Mouse (Mus musculus) c-Kit-positive CD71-negative TER-119-negative erythroid progenitor cells, embryonic 14.5 days (primary cell): ENCODE results near the gene Map4k1.

Source experiments
- DNase-seq: peaks from one replicate; pipeline ENCODE4 v3.0.0-alpha.2; 2013; ENCODE audit warnings: low read depth

Gene Map4k1

DNA sequence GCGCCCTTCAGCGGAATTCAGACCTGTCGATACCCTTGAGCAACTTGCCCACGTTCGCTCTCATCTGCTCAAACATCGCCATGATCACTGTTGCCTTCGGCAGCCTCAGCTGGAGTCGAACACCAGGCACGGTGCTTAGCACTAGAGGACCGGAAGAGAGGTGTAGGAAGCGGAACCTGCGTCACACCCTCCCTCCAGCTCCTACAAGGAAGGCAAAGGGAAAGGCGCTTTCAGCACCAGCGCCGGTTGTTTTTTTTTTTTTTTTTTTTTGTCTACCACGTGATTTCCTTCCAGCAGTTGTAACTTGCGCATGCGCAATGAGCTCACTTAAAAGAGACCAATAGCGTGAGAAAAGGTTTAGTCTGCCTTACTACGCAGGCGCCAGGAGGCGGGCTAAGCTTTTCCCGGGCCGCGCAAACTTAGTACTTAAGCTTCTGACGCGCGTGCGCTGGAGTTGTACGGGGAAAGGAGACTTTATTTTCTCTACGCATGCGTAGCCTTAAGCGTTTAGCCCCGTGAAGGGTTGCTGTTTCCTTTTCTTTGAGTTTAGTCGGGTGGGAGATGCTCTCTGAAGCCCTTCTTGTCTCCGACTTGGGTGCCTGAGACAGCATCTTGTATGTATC is at the start of gene Map4k1, which contains the start of gene Eif3k:
Map4k1 (plus strand) TSS at position 400 of the 623 bp plus-strand sequence.
Eif3k (minus strand) TSS at position 214 of the 623 bp plus-strand sequence.
- DNase-seq: peak; percentile 100

DNA sequence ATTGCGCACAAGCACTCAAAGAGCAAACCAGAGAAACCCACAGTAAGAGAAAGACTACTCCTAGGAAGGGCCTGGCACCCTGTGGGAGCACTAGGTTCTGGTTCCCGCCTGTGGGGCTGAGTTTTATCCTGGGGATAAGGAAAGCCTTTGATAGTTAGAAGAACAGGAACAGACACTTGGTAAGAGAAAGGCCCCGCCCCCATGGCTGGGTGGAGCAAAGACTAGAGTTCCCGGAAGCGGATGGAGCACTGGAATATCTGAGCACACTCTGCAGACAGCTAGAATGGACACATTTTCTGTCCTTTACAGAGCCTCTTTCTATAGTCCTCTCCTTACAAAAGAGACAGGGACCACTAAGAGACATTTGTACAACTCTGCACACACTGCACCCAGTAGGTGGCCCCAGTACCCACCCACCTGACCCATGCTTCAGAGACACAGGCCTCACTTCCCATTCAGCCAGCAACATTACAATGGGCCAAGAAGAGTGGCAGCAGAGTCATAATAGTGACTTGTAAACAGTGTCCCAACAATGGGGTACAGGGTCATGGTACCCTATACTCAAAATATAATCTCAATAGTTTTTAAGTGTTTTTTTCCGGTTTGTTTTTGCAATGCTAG is 49.3 kb upstream of the Map4k1 start:
- DNase-seq: no peak

DNA sequence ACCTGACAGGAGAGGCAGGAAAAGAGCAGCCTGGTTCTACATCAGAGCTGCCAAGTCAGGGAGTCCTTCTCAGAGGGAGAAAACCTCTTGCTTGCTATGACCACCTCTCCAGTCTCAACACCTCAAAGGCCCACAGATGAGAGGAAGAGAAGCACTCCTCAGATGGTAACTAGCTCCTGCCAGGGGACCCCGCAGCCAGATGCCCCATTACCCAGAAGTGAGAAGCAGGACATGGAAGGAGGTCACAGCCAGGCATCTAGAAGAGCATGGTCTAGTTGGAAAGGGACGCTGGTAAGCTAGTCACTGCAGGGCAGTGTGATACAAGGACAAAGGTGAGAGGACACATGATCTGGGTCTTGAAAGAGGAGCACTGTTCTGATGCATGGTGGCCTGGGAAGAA is 48.0 kb upstream of the Map4k1 start:
- DNase-seq: no peak

DNA sequence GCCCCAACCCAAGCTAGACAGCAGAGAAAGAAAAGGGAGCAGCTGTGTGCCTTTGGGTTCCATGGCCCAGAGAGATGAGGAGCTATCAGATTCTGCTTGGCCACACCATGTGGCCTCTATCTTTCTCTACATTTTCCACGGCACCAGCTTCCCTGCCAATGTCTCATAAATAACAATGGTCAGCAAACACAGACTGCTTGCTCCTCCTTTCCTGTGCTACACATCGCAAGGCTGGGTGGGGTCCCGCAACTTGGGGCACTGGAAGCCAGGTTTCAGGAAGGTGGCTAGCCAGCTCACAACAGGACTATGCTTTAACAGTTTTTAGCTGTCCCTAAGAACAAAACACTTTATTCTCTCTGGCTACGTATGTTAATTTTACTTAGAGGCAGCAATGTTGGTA is 45.1 kb upstream of the Map4k1 start:
- no peak for DNase-seq

DNA sequence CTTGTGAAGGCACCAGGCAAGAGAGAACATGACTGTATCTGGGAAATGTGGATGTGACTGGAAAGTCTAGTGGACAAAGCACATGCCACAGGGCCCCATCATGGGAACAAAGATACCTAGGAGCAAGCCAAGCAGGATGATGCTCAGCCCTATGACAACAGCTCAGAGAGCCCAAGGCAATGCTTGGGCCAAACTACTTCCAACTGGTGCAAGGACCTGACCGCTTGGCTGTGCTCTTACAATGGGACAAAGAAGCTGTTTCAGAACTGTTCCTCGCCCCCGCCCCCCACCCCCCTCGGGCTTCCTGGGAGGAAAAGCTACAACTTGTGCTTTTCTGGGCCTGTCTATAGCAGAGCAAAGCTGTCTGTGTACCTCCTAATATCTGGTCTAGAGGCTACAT is 43.2 kb upstream of the Map4k1 start:
- no peak for DNase-seq

DNA sequence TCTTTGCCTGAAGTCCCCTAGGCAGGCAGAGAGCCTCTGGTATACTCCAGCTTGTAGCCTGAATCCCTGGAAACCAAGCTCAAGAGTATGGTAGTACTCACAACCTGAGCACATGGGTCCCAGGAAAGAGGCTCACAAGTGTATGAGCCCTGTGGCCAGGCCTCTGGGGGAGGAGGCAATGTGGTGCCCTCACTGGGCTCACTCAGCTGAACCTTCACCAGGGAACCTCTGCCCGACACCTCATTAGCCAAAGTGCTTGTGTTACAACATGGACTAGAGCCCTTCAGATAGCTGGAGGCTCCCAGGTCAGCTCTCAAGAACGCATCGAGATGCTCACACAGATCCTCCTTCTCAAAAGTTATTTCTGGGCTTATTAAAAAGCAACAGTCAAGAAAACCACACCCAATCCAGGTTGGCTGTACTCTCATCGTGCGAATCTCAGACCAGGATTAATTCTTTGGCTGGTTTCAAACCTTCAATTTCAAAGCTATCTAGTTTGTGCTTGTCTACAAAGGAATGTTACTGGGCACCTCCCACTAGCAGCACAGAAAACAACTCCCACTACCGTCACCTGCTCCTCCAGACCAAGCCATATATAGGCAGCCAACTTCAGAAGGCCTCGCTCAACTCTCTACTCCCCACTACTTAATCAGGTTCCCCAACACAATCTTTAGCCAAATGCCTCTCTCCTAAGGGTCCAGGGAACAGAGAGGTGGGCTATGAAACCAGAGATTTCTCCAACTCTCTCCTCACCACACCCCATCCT is 42.2 kb upstream of the Map4k1 start:
- no peak for DNase-seq

DNA sequence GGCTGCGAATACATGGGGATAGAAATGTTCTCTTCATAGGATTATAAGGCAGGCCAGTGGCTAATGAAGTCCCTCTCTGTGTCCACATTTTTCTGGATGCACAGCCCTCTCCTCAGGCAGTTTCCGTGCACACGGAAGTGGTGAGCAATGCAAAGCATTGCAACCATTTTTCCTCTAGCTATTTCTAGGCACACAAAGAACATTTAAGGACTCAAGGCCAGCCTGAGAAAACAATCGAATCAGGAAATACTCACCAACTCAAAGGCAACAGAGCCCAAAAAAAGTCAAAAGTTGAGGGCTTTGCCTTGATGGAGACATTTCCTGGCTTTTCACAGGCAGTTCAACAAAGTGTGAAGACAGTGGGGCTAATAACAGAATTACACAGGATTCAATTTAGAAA is 40.7 kb upstream of the Map4k1 start:
- DNase-seq: no peak

DNA sequence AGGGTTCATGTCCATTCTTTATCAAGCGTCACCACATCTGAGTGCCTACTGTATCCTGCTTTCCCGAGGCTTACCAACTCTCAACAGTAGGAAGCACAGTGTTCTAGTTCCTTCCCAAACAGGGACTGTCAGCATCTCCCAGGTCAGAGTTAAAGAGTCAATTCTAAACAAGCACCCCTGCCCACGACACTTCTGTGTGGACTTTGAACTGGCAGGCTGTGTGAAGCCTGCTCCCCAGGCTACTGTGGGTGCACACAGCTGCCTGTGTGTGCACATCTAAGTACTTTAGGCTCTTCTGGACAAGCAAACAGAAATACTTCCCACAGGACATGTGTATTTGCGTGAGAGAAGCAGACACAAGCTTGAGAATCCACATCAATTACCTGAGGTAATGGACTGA is 40.3 kb upstream of the Map4k1 start:
- no peak for DNase-seq

DNA sequence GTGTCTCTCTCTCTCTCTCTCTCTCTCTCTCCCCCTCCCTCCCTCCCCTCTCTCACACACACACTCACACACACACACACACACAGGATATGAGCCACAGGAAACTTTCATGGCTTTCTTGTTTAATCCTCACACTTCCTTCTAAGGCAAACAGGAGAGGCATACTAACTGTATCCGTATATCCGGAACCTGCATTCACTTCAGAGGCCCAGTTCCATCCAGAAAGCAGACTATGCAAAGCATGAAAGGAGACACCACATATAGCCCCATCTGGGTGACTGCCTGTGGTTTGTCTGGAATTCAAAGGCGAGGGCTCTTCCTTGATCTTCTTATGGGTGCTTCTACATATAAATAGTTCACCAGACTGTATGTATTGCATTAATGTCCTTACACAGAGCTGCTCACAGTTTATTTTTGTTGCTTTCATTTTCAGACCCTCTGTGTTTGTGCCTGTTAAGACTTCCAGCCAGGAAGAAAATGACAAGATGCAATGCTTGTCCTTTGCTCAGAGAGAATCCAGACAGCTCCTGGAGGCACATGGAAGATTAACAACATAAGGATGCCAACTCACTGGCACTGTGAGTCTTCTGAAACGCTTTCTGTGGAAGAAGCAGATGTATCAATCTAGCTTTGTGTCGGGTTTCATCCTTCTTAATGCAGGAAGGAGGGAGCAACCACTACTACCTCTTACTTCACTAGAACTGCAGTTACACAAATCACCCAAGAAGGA is 38.2 kb upstream of the Map4k1 start:
- no peak for DNase-seq

DNA sequence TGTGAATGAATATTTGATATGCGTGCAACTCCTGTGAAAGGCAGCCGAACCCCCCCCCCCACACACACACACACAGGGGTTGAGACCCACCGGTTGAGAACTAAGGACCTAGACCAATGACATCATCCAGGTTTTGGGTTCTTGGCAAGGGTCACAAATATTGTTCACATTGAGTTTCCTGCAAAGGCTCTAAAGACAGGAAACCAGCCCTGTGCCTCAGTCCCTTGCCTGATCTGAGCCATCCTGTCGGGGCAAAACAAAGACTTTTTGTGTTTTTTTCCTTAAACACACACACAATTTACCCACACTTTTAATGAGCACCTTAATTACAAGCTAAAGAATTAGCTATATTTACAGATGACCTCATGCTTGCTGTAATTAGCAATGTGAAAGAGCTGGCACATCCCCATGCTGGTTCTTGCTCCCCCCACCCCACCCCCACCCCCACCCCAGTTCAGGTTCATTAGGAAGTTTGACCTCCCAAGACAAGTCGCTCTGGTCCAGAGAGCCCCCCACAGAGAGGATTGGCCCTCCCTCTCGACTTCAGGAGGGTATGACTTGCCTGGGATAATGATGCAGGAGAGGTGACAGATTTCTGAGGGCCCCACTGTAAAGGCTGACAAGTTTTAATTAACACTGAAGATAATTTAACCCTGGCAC is 37.0 kb upstream of the Map4k1 start:
- no peak for DNase-seq

DNA sequence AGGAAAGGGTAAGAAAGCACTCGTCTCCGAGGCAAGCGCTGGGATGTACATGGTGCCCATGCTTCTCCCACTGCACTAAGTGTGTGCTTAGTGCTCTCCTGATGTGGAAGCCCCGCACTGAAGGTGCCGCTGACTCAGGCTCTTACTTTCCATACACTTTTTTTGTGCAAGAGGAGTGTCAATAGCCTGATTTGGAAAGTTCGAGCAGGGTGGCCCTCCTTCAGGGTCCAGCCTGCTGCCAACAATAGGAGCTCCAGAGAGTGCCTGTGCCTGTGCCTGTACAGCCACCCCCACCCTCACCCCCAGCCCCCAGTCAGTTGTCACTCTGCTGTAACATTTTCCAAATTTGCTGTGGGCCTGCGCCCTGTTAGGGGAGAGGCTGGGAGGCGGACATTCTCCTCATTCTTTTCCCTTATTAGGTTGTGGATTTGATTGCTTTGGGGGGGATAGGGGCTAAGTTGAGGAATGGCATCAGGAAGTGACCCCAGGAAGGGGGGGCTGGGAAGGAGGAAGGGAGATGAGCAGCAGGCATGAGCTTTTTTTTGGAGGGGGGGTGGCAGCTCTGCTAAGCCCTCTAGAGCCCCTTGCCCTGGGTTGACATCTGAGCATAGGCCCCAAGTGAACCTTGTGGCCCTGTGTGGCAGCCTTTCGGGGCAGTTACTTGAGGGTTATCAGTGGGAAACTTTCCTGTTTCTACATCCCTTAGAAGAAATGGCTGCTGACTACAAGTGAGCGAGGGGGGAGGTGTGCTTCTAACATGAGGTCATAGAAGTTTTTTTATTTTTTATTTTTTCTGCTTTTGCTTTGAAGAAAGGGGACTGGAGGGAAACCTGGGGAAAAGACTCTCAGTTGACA is 36.2 kb upstream of the Map4k1 start:
- no peak for DNase-seq

DNA sequence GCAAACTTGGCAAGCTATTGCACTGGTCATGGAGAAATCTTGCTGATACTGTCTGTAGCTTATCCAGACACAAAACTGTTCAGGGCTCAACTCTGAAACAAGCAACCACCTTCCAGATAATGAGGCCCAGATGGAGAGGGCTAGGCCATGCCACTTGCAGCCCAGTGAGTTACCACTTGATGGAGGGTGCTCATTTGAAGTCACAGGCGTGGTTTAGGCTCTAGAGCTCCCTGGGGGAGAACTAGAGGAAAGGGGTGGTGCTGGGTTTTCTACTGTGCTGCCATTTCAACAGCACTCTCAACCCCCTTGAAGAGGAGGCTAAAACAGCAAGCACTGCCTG is 35.6 kb upstream of the Map4k1 start:
- DNase-seq: no peak

DNA sequence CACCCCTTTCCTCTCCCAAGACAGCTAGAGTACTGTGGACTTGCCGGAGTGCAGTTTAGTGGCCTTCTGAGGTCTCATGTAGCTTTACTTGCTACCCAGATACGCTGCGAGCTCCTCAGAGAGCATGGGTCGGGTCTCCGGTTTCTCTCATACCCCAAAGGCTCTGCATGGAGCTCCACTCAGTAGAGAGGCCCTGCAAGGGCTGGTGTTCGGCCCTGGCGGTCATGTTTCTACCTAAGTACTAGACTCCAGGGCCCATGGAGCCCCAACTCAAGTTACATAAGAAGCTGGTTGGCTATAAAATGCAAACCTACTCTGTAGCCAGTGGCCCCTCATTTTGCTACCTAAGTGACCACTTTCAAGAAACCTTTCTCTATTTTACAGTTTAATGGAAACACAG is 33.1 kb upstream of the Map4k1 start:
- DNase-seq: no peak

DNA sequence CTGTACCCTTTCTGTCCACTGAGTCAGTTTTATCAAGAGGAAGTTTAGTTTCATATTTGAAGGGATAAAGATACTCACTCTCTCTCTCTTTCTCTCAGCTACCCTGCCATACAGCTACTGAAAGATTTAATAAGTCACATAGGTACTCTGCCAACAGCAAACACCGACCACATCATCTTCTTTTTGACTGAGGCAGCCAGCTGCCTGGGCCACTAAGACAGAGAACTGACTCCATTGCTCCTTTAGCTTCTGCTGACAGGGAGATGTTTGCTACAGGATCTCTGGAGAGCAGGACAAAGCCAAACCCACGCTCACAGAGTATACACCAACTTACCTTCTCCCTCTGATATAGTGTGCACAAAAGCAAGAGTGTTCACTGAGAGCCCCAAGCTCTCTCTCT is 32.6 kb upstream of the Map4k1 start:
- DNase-seq: no peak

DNA sequence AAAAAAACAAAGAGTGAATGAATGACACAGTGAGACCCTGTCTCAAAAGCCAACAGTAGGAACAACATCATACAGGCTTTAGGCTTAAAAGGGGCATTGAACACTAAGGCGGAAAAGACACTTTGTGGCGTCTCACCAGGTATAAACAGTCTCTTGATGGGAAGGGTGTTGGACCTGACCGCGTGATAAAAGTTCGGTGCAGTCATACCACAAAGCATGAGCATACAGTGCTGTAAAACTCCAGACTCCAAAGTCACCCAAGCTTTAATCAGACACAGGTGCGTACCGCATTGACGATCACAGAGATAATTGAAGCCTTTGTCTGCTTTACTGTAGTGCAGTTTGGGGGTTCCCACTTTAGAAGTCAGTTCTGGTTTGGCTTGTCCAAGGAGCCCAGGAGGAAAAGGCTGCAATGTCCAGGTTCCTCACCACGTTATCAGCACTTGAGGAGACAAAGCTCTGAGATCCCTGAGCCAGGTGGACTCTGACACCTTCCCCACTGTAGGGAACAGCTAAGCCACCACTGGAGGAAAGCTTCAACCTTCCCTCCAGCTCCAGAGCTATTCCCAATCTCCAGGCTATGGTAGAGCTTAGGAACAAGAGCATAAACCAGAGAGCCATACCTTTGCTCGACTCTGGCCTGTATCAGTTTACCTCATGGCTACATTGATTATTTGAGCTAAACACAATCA is 31.4 kb upstream of the Map4k1 start:
- no peak for DNase-seq

DNA sequence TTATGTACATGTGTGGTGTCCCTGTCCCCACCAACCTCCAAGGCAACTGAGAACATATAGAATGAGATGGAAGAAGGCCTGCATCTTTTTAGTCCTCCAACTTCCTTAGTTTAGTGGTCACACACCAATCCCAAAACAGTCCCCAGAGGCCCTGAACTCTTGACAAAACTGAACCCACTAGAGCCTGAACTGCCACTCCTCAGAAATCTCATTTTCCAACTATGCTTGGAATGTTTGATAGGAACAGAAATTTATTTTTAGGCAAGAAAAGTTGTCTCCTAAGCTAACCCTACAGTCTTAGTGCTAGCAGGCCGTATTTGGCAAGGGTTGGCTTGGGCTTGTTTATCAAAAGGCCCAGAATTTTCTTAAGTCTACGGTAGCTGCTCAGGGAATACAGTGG is 30.1 kb upstream of the Map4k1 start:
- DNase-seq: no peak

DNA sequence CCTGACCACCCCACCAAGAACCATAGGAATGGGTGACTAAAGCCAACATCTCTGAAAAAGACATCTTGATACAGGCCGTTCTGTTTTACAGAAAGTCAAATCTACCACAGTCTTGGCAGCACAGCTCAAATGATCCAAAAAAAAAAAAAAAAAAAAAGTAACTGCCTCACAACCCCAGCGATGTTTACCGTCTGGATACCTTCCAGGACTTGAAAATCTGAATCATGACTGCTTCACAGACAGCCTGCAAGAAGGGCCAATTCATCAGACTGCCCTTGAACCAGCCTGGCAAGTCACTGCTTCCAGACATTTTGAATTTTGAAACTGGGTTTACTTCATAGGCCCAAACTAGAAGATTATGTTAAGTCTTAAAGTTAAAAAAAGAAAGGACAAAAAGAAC is 29.1 kb upstream of the Map4k1 start:
- DNase-seq: no peak

DNA sequence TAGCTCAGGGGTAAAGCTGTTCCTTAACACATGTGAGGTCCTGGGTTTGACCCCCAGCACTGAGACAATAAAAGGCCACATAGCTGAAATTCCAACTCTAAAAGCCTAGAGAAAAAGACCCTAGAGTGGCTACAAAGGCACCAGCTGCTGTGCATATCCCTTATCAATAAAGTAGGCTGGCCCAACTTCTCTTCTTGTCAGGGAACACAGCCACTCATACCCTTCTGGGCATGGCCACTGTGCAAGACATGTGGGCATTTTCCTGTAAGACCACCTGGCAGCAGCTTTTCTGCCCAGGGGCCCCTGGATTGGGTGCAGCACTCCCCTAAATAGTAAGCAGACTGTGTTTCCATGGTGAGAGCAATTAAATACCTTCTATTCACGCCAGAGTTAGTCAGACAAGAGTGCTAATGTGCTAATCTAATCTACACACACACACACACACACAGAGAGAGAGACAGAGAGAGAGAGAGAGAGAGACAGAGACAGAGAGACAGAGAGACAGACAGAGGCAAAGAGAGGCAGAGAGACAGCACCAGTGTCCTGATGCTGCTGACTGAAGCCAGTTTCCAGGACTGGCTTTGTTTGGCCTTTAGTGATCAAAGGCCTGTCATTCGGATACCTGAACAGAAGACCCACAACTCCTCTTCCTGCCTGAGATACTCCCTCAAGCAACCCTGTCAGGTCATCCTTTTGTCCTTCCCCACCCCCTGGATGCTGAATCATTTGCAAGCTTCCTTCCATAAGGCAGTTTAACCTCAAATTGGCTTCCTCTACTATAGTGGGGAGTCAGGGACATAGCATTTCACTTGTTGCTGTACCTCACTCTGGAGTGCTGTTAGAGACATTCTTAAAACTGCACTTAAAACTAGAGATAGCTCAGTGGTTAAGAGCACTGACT is 28.1 kb upstream of the Map4k1 start:
- no peak for DNase-seq

DNA sequence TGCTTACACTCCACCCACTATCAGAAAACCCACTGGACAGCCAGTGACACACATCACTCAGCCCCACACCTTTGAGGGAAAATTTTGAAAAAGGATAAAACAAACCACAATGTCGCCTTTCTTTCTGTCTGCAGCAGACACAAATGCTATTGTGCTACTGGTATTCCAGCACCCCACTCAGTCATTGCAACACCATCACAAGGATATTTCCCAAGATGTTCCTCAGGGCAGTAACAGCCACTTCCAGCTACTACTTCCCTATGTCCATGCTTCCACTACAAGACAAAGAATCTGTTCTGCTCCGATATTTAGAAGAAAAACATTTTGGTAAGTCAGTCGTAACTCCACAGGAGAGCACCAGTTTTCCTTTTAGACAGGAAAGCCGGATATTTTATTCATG is 27.1 kb upstream of the Map4k1 start:
- no peak for DNase-seq
